Mouse (Mus musculus) bone marrow, adult 2 months (tissue): Measurements from ENCODE around the gene Grb2.

Experiments used
- CTCF ChIP-seq: fragments of 200-500 bp; IDR thresholded peaks from 2 replicates; pipeline ENCODE4 v1.5.1; 2011; ENCODE audit warnings: low read length, control low read depth; ENCODE audit not compliant: control insufficient read depth, insufficient read depth
- POLR2A ChIP-seq: fragments of 200-500 bp; IDR thresholded peaks from 2 replicates; pipeline ENCODE4 v1.6.1; 2011; ENCODE audit warnings: low read depth, mild to moderate bottlenecking, control low read depth, low read length, borderline replicate concordance; ENCODE audit not compliant: control insufficient read depth

GRCm38 (mm10) chr11:115747351-115747750 lies 39.0 kb upstream of the Grb2 start:
- no peak for TF ChIP-seq POLR2A
- TF ChIP-seq CTCF = no peak
